Mouse (Mus musculus): ENCODE data around the gene Chrm4.

DNA sequence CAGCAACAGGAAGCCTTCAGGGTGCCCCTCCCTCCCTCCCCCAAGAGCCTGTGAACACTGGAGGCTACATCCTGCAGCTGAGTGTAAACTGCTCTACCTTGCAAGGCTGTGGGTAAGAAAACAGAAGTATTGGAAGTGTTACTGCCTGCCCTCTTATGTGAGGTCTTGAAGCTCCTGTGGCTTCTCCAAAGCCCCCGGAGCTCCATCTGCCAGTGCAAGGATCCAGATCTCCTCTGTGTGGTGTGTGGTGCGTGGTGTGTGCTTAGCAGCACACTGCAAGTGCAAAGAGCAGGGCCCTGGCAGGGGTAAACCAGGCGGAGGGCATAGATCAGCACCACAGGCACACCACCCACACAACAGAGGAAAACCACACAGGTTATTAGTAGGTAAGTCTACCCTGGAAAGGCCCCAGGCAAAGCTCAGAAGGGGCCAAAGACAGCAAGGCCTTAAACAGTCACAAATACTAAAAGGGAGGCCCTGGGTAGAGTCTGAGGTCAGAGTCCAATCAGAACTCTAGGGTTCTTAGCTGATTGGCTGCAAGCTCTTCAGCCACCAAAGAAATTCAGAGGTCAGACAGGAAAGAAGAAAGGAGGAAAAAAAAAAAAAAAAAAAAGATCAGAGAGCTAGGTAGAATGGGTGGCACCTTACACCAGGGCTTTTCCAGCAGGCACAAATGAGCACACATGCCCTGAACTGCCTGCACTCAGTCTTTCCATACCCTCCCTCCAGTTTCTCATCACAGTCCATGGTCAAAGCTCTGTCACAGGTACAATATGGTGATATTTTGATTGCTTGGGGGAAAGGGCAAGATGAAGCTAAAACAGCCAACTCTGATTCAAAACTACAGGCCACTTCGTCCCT, 35.1 kb downstream of the Chrm4 start:
- TF ChIP-seq CTCF (IDR thresholded peaks at IDR 0.05; ENCODE audit: low read depth, low read length) = no peak
- no peak for TF ChIP-seq POLR2A (IDR thresholded peaks at IDR 0.05; ENCODE audit: insufficient read depth, low read length)
- TF ChIP-seq EP300 (IDR thresholded peaks at IDR 0.05; ENCODE audit: insufficient read depth, low read depth, low read length) = no peak
